Mouse (Mus musculus) induced T-regulatory cell, adult 2 months (primary cell): Measurements from ENCODE around the gene P2ry14.
"Not testable (repeated sequence)": the region's sequence is repeated elsewhere in the genome, so short reads cannot be mapped to it uniquely, and the experiment has no call there.

Experiments used
- DNase-seq: peaks from one replicate; pipeline ENCODE4 v3.0.0-alpha.2; 2012; ENCODE audit warnings: low read depth

P2ry14 gene

GRCm38 (mm10) chr3:59104462-59104861 is 49.0 kb downstream of the P2ry14 start:
- no peak for DNase-seq

GRCm38 (mm10) chr3:59102146-59102545 is 51.3 kb downstream of the P2ry14 start:
- DNase-seq: peak; percentile 62

- DNase-seq: peak; percentile 89
Measured at GRCm38 (mm10) chr3:59101218-59101986, 52.0 kb downstream of the P2ry14 start, which contains the start of gene Gpr171. TSS of gene Gpr171 (minus strand) at chr3:59101821.

- peak; percentile 46 for DNase-seq
Measured at GRCm38 (mm10) chr3:59098540-59098939, 54.9 kb downstream of the P2ry14 start.

GRCm38 (mm10) chr3:59097421-59097820 is 56.0 kb downstream of the P2ry14 start:
- DNase-seq: no peak

GRCm38 (mm10) chr3:59092702-59093101 is 60.7 kb downstream of the P2ry14 start:
- no peak for DNase-seq

- DNase-seq: peak; percentile 87
Measured at GRCm38 (mm10) chr3:59080919-59081318, 72.5 kb downstream of the P2ry14 start.

- DNase-seq: no peak
Measured at GRCm38 (mm10) chr3:59080293-59080916, 73.0 kb downstream of the P2ry14 start.

GRCm38 (mm10) chr3:59079327-59079726 is 74.1 kb downstream of the P2ry14 start:
- peak; percentile 93 for DNase-seq

GRCm38 (mm10) chr3:59078585-59078984 is 74.8 kb downstream of the P2ry14 start:
- no peak for DNase-seq

- DNase-seq: peak; percentile 73
Measured at GRCm38 (mm10) chr3:59077278-59077677, 76.1 kb downstream of the P2ry14 start.

- DNase-seq: not testable (repeated sequence)
Measured at GRCm38 (mm10) chr3:59069071-59069470, 84.3 kb downstream of the P2ry14 start.

- no peak for DNase-seq
Measured at GRCm38 (mm10) chr3:59066558-59067294, 86.7 kb downstream of the P2ry14 start.

GRCm38 (mm10) chr3:59065937-59066336 is 87.5 kb downstream of the P2ry14 start:
- no peak for DNase-seq
